Mouse (Mus musculus) limb, embryonic 11.5 days (tissue): ENCODE data around the gene Lyrm7. TPM values are rescaled to one million over a fixed set of nuclear protein-coding genes. Genes with fewer than 3 reads are reported as not detected.

Source experiments
- ATAC-seq: fragments of 200-750 bp; cut with Nextera tagmentation; 2 replicates; pipeline ENCODE4 v1.8.0; 2017; ENCODE audit warnings: low read depth; ENCODE audit not compliant: insufficient number of reproducible peaks, low FRiP score, low TSS enrichment
- DNase-seq: peaks from one replicate; pipeline ENCODE4 v3.0.0-alpha.2; 2015; ENCODE audit warnings: low spot score
- H3K27ac ChIP-seq: fragments of 300-500 bp; sonication (generic); replicated peaks from 2 replicates; pipeline ENCODE4 v1.5.1; 2014; ENCODE audit warnings: low read depth, mild to moderate bottlenecking, low read length
- H3K27me3 ChIP-seq: fragments of 300-500 bp; sonication (generic); 2 replicates; pipeline ENCODE4 v1.6.1; 2014; ENCODE audit warnings: mild to moderate bottlenecking, low read length, mixed read lengths; ENCODE audit not compliant: control insufficient read depth, insufficient read depth
- H3K36me3 ChIP-seq: fragments of 300-500 bp; sonication (generic); 2 replicates; pipeline ENCODE4 v1.6.1; 2014; ENCODE audit warnings: mild to moderate bottlenecking, low read length, moderate library complexity, mixed read lengths; ENCODE audit not compliant: control insufficient read depth, insufficient read depth
- H3K4me1 ChIP-seq: fragments of 300-500 bp; sonication (generic); 2 replicates; pipeline ENCODE4 v1.6.1; 2014; ENCODE audit warnings: low read length, mixed read lengths; ENCODE audit not compliant: control insufficient read depth, insufficient read depth
- H3K4me2 ChIP-seq: fragments of 300-500 bp; sonication (generic); 2 replicates; pipeline ENCODE4 v1.6.1; 2014; ENCODE audit warnings: low read depth, mild to moderate bottlenecking, moderate library complexity; ENCODE audit not compliant: severe bottlenecking
- H3K4me3 ChIP-seq: fragments of 300-500 bp; sonication (generic); 2 replicates; pipeline ENCODE4 v1.5.1; 2014; ENCODE audit warnings: low read depth, low read length
- H3K9ac ChIP-seq: fragments of 300-500 bp; sonication (generic); 2 replicates; pipeline ENCODE4 v1.6.1; 2014; ENCODE audit warnings: mild to moderate bottlenecking, low read length
- H3K9me3 ChIP-seq: fragments of 300-500 bp; sonication (generic); 2 replicates; pipeline ENCODE4 v1.6.1; 2016; ENCODE audit warnings: low read length; ENCODE audit not compliant: control insufficient read depth
- WGBS: fragments of 180-500 bp; shearing (Covaris S2); extraction: QIAGEN DNeasy Blood & Tissue Kit; methylation state at CpG from one replicate; pipeline ENCODE4 v1.1.7; 2014; 5-methylcytosine and 5-hydroxymethylcytosine counted together
- polyA plus RNA-seq: library from polyadenylated mRNA; unstranded; fragments of >200 nt; fragmentation: Nextera tagmentation; extraction: Ambion mirVana; gene quantifications from 2 replicates; pipeline ENCODE4 v1.2.1, GENCODE M21; 2014

Lyrm7 gene
- polyA plus RNA-seq, 1 experiment from 2014 or later = 7.8 TPM

- WGBS = 89% methylated on average over 8 of the region's 8 CpGs
- no peak for ATAC-seq
- no peaks in the 10 kb centered on the region for H3K4me1 ChIP-seq
- no peak overlapping the region for H3K27ac ChIP-seq
- DNase-seq = no peak
- H3K36me3 ChIP-seq = no peaks in the 10 kb centered on the region
- H3K4me2 ChIP-seq = no peak overlapping the region
- no peaks in the 10 kb centered on the region for H3K9me3 ChIP-seq
- no peak overlapping the region for H3K9ac ChIP-seq
- H3K4me3 ChIP-seq = no peak overlapping the region
- H3K27me3 ChIP-seq = no peaks in the 10 kb centered on the region
These were observed 33.9 kb downstream of the Lyrm7 start for GRCm38 (mm10) chr11:54826819-54827218.

- H3K4me3 ChIP-seq = no peak overlapping the region
- no peak overlapping the region for H3K4me2 ChIP-seq
- 81% methylated on average over 4 of the region's 4 CpGs for whole genome bisulfite sequencing
- H3K36me3 ChIP-seq = no peaks in the 10 kb centered on the region
- no peak overlapping the region for H3K9ac ChIP-seq
- no peaks in the 10 kb centered on the region for H3K4me1 ChIP-seq
- no peak for DNase-seq
- no peak overlapping the region for H3K27ac ChIP-seq
- H3K9me3 ChIP-seq = no peaks in the 10 kb centered on the region
- H3K27me3 ChIP-seq = no peaks in the 10 kb centered on the region
- ATAC-seq = no peak
These were observed 34.9 kb downstream of the Lyrm7 start for GRCm38 (mm10) chr11:54825774-54826173.

- H3K4me3 ChIP-seq = no peak overlapping the region
- no peak overlapping the region for H3K9ac ChIP-seq
- no peaks in the 10 kb centered on the region for H3K9me3 ChIP-seq
- H3K27me3 ChIP-seq = no peaks in the 10 kb centered on the region
- ATAC-seq = no peak
- 86% methylated on average over 4 of the region's 4 CpGs for WGBS
- H3K27ac ChIP-seq = no peak overlapping the region
- no peak overlapping the region for H3K4me2 ChIP-seq
- DNase-seq = no peak
- H3K36me3 ChIP-seq = no peaks in the 10 kb centered on the region
- H3K4me1 ChIP-seq = no peaks in the 10 kb centered on the region
These were observed 37.2 kb downstream of the Lyrm7 start for GRCm38 (mm10) chr11:54823467-54823866.

DNA sequence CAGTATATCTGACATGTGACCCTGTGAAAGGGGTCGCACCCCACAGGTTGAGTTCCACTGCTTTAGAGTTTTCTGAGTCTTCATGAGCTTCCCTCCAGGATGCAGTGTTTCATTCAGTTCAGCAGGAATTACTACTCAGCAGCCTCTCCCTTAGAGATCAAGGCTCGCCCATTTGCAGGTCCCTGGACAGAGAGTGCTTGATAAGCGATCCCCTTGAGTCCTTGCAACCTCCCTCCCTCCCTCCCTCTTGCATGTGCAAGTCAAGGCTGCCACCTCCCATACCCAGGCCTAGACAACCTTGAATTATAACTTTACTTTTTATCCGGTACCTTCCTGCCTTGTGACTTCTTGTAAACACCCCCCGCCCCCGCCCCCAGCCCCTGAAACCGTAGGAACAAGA is 41.2 kb downstream of the Lyrm7 start:
- no peak overlapping the region for H3K9ac ChIP-seq
- no peaks in the 10 kb centered on the region for H3K27me3 ChIP-seq
- DNase-seq (no peak), ATAC-seq (no peak)
- H3K27ac ChIP-seq = no peak overlapping the region
- no peak overlapping the region for H3K4me3 ChIP-seq
- H3K4me2 ChIP-seq = no peak overlapping the region
- 70% methylated on average over 7 of the region's 7 CpGs for WGBS
- no peaks in the 10 kb centered on the region for H3K9me3 ChIP-seq
- no peaks in the 10 kb centered on the region for H3K36me3 ChIP-seq
- H3K4me1 ChIP-seq = no peaks in the 10 kb centered on the region

GRCm38 (mm10) chr11:54817449-54817848 is 43.3 kb downstream of the Lyrm7 start:
- WGBS = 72% methylated on average over 4 of the region's 4 CpGs
- no peaks in the 10 kb centered on the region for H3K36me3 ChIP-seq
- no peak overlapping the region for H3K4me3 ChIP-seq
- H3K27ac ChIP-seq = no peak overlapping the region
- no peaks in the 10 kb centered on the region for H3K27me3 ChIP-seq
- ATAC-seq (no peak), DNase-seq (no peak)
- H3K9me3 ChIP-seq = no peaks in the 10 kb centered on the region
- no peak overlapping the region for H3K9ac ChIP-seq
- H3K4me2 ChIP-seq = no peak overlapping the region
- H3K4me1 ChIP-seq = no peaks in the 10 kb centered on the region

GRCm38 (mm10) chr11:54815659-54816058 is 45.1 kb downstream of the Lyrm7 start:
- DNase-seq (no peak), ATAC-seq (no peak)
- no peak overlapping the region for H3K9ac ChIP-seq
- no peaks in the 10 kb centered on the region for H3K27me3 ChIP-seq
- H3K4me2 ChIP-seq = no peak overlapping the region
- no peak overlapping the region for H3K4me3 ChIP-seq
- no peak overlapping the region for H3K27ac ChIP-seq
- H3K36me3 ChIP-seq = no peaks in the 10 kb centered on the region
- no peaks in the 10 kb centered on the region for H3K9me3 ChIP-seq
- H3K4me1 ChIP-seq = no peaks in the 10 kb centered on the region

GRCm38 (mm10) chr11:54812812-54813516 is 47.8 kb downstream of the Lyrm7 start:
- no peaks in the 10 kb centered on the region for H3K27me3 ChIP-seq
- no peaks in the 10 kb centered on the region for H3K4me1 ChIP-seq
- no peak overlapping the region for H3K4me2 ChIP-seq
- no peak overlapping the region for H3K27ac ChIP-seq
- no peaks in the 10 kb centered on the region for H3K9me3 ChIP-seq
- WGBS = 72% methylated on average over 8 of the region's 8 CpGs
- H3K4me3 ChIP-seq = no peak overlapping the region
- ATAC-seq (no peak), DNase-seq (no peak)
- H3K36me3 ChIP-seq = no peaks in the 10 kb centered on the region
- H3K9ac ChIP-seq = no peak overlapping the region

- DNase-seq (no peak), ATAC-seq (no peak)
- Histone ChIP-seq H3K4me1 (no peaks in the 10 kb centered on the region), H3K4me2 (no peak overlapping the region), H3K27me3 (no peaks in the 10 kb centered on the region), H3K9ac (no peak overlapping the region), H3K27ac (no peak overlapping the region), H3K36me3 (no peaks in the 10 kb centered on the region), H3K9me3 (no peaks in the 10 kb centered on the region), H3K4me3 (no peak overlapping the region)
- WGBS = 75% methylated on average over 4 of the region's 4 CpGs
These were observed 48.4 kb downstream of the Lyrm7 start for GRCm38 (mm10) chr11:54812314-54812713.

DNA sequence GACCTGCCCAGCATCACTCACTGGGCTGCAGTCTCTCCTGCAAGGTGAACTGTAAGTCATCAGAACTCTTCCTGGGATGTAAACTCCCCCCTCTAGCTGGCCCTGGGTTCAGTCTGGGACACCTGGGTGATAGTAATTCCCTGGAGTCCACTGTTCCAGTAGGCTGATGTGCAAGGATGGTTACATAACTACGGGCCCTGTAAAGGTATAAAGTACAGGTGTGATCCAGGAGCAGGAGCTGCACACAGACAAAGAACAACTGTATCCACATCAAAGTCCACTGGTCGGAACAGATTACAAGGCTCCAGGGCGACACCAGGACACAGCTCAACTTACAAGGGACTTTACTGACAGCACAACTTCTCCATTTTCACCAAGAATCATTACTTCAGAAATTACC is 49.7 kb downstream of the Lyrm7 start:
- no peaks in the 10 kb centered on the region for H3K36me3 ChIP-seq
- H3K9ac ChIP-seq = no peak overlapping the region
- H3K9me3 ChIP-seq = no peaks in the 10 kb centered on the region
- no peak overlapping the region for H3K4me2 ChIP-seq
- no peak overlapping the region for H3K27ac ChIP-seq
- no peak for DNase-seq
- H3K4me1 ChIP-seq = no peaks in the 10 kb centered on the region
- no peak overlapping the region for H3K4me3 ChIP-seq
- no peaks in the 10 kb centered on the region for H3K27me3 ChIP-seq
- WGBS = 71% methylated on average over 3 of the region's 3 CpGs
- ATAC-seq = no peak
